Mouse (Mus musculus) forebrain, embryonic 11.5 days (tissue): ENCODE measurements at regions not wholly inside any gene's neighbourhood (a gene's known extent, or its start where the extent isn't known, plus 50 kb on each side); places are given as distances from the start of the nearest gene placed in this dataset.
"Not testable (repeated sequence)": the region's sequence is repeated elsewhere in the genome, so short reads cannot be mapped to it uniquely, and the experiment has no call there.

Experiments used
- ATAC-seq: fragments of 200-750 bp; cut with Nextera tagmentation; replicated peaks from 2 replicates; pipeline ENCODE4 v1.8.0; 2017; ENCODE audit warnings: moderate TSS enrichment; ENCODE audit not compliant: low FRiP score
- DNase-seq: peaks from one replicate; pipeline ENCODE4 v3.0.0-alpha.2; 2017; ENCODE audit warnings: low spot score
- H3K27ac ChIP-seq: fragments of 300-500 bp; sonication (generic); 2 replicates; pipeline ENCODE4 v1.5.1; 2014; ENCODE audit warnings: low read depth, low read length
- H3K27me3 ChIP-seq: fragments of 300-500 bp; sonication (generic); 2 replicates; pipeline ENCODE4 v1.6.1; 2014; ENCODE audit warnings: mild to moderate bottlenecking, low read length, mixed read lengths; ENCODE audit not compliant: control insufficient read depth, insufficient read depth
- H3K36me3 ChIP-seq: fragments of 300-500 bp; sonication (generic); 2 replicates; pipeline ENCODE4 v1.6.1; 2014; ENCODE audit warnings: mild to moderate bottlenecking, low read length, moderate library complexity, mixed read lengths; ENCODE audit not compliant: control insufficient read depth, insufficient read depth
- H3K4me1 ChIP-seq: fragments of 300-500 bp; sonication (generic); replicated peaks from 2 replicates; pipeline ENCODE4 v1.6.1; 2014; ENCODE audit warnings: low read length, mixed read lengths; ENCODE audit not compliant: control insufficient read depth, insufficient read depth
- H3K4me2 ChIP-seq: fragments of 300-500 bp; sonication (generic); 2 replicates; pipeline ENCODE4 v1.6.1; 2014; ENCODE audit warnings: low read depth, mild to moderate bottlenecking, low read length, moderate library complexity, mixed read lengths; ENCODE audit not compliant: severe bottlenecking
- H3K4me3 ChIP-seq: fragments of 300-500 bp; sonication (generic); 2 replicates; pipeline ENCODE4 v1.5.1; 2014; ENCODE audit warnings: low read depth, low read length
- H3K9ac ChIP-seq: fragments of 300-500 bp; sonication (generic); 2 replicates; pipeline ENCODE4 v1.6.1; 2014; ENCODE audit warnings: low read length
- H3K9me3 ChIP-seq: fragments of 300-500 bp; sonication (generic); 2 replicates; pipeline ENCODE4 v1.6.1; 2016; ENCODE audit warnings: low read length, mixed read lengths; ENCODE audit not compliant: control insufficient read depth
- WGBS: fragments of 180-500 bp; shearing (Covaris S2); extraction: QIAGEN DNeasy Blood & Tissue Kit; methylation state at CpG from one replicate; pipeline ENCODE4 v1.1.7; 2014; 5-methylcytosine and 5-hydroxymethylcytosine counted together

DNA sequence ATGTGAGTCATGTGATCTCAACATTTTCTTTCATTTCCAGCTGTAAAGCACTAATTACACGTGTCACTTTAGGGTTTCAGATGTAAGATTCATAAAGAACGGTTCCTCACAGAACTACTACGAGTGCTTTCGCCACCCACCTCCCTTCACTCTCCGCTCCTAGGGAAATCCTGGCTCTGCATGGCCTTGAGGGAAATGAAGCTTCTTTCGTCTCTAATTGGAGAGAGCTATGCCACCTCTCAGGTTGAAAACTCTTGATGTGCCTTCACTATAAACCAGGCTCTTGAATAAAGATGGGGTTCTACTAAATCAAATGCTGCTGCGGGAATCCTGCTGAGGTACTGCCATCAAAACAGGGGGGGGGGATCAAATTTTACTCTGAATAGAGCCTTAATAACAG lies 686.0 kb upstream of the Hs3st1 start:
- H3K27me3 ChIP-seq: no peaks in the 10 kb centered on the region
- no peak overlapping the region for H3K9ac ChIP-seq
- H3K27ac ChIP-seq: no peak overlapping the region
- H3K4me2 ChIP-seq: no peak overlapping the region
- no peak overlapping the region for H3K4me3 ChIP-seq
- DNase-seq (no peak), ATAC-seq (no peak)
- no peaks in the 10 kb centered on the region for H3K9me3 ChIP-seq
- WGBS: 73% methylated on average over 7 of the region's 7 CpGs
- H3K4me1 ChIP-seq: no peaks in the 10 kb centered on the region
- no peaks in the 10 kb centered on the region for H3K36me3 ChIP-seq

DNA sequence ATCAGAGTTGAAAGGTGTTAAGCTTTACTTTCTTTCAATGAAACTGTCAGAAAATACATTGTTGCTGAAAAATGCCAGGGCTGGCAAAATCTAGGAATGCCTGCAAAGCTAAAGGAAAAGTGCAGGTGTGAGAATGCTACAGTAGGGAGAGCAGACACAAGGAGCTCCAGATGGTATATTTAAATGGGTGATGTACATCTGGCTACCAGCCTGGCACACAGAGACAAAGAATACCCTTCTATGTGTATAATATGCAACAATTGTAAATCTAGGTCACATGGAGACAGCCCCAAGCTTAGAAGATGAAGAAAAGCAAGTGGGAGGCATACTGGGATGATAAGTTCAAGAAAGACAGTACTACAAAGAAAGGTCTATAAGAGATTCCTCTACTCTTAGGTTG lies 647.4 kb upstream of the Hs3st1 start:
- Histone ChIP-seq H3K4me3 (no peak overlapping the region), H3K4me1 (no peaks in the 10 kb centered on the region), H3K4me2 (no peak overlapping the region), H3K36me3 (no peaks in the 10 kb centered on the region), H3K9me3 (no peaks in the 10 kb centered on the region), H3K27ac (no peak overlapping the region), H3K9ac (no peak overlapping the region), H3K27me3 (no peaks in the 10 kb centered on the region)
- DNase-seq (no peak), ATAC-seq (no peak)

DNA sequence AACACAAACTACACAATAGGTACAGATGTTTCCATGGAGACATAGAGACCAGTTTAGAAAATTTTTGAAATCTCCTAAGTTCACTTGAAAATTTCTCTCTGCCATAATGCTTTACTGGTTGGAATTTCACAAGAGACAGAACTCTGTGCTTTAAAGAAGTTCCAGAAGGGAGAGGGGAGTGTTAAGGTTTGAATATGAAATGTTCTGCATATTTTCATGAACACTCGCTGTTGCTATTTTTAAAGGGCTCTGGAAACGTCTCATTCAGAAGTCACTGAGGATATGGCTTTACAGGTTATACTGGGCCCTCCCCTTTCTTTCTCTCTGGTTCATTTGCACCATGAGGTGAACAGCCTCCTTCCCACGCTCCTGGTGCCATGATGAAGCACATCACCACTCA lies 639.5 kb upstream of the Hs3st1 start:
- Histone ChIP-seq H3K4me1 (no peaks in the 10 kb centered on the region), H3K36me3 (no peaks in the 10 kb centered on the region), H3K9me3 (no peaks in the 10 kb centered on the region), H3K4me2 (no peak overlapping the region), H3K27me3 (no peaks in the 10 kb centered on the region), H3K4me3 (no peak overlapping the region), H3K27ac (no peak overlapping the region), H3K9ac (no peak overlapping the region)
- 81% methylated on average over 3 of the region's 3 CpGs for WGBS
- DNase-seq (no peak), ATAC-seq (no peak)

DNA sequence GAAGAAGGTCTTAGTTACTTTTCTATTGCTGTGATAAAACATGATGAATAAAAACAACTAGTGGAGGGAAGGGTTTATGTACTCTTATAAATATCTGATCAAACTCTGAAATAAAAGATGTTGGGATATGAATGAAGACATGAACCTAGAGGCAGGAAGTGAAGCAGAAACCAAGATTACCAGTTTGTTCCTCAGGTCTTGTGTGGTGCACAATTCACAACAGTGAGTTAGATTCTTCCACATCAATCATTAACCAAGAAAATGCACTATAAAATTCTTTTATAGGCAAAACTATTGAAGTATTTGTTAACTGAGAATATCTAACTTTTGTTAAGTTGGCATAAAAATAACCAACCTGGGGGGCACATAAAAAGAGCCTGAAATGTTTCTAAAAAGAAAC lies 634.3 kb upstream of the Hs3st1 start:
- Histone ChIP-seq H3K36me3 (no peaks in the 10 kb centered on the region), H3K27me3 (no peaks in the 10 kb centered on the region), H3K9ac (no peak overlapping the region), H3K4me2 (no peak overlapping the region), H3K4me3 (no peak overlapping the region), H3K27ac (no peak overlapping the region), H3K9me3 (no peaks in the 10 kb centered on the region), H3K4me1 (no peaks in the 10 kb centered on the region)
- ATAC-seq (no peak), DNase-seq (no peak)

DNA sequence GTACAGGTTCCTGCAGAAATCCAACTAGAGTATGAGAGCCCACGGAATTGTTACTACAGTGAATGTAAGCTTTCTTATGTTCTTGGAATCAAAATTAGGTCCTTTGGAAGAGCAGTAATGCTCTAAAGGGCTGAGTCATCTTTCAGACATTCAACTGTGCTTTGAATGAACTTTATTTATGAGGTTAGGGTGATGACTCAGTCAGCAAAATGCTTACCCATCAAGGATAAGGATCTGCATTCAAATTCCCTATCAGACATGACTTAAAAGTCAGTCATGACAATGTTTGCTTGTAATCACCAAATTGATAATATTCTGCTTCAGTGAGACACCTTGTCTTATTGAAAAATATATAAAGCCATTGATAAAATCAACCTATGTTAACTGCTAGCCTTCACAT lies 611.7 kb upstream of the Hs3st1 start:
- no peak overlapping the region for H3K27ac ChIP-seq
- no peak overlapping the region for H3K9ac ChIP-seq
- 82% methylated on average over 1 of the region's 1 CpGs for WGBS
- ATAC-seq (no peak), DNase-seq (no peak)
- H3K36me3 ChIP-seq: no peaks in the 10 kb centered on the region
- no peak overlapping the region for H3K4me2 ChIP-seq
- no peaks in the 10 kb centered on the region for H3K4me1 ChIP-seq
- H3K4me3 ChIP-seq: no peak overlapping the region
- no peaks in the 10 kb centered on the region for H3K9me3 ChIP-seq
- H3K27me3 ChIP-seq: no peaks in the 10 kb centered on the region

DNA sequence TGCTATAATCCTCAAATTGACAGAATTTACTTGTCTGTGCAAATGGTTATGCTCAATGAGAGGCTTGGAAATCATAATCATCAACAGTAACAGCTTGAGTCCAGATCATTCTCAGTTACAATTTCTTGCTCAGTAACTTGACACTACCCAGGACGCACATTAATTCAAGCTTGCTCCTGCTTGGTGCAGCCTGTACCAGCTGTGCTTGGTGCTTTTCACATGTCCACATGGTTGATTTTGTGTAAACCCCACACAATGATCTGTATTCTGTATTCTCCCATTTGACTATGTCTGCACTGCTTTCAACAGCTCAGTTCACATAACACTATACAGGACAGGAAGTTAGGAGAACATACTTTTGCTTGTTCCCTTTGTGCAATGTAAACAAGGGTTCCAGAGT lies 576.0 kb upstream of the Hs3st1 start:
- ATAC-seq (no peak; the same call in 1 of the 2 replicates), DNase-seq (no peak)
- H3K4me1 ChIP-seq: no peaks in the 10 kb centered on the region
- H3K9ac ChIP-seq: no peak overlapping the region
- no peaks in the 10 kb centered on the region for H3K27me3 ChIP-seq
- WGBS: 59% methylated on average over 1 of the region's 1 CpGs
- H3K36me3 ChIP-seq: no peaks in the 10 kb centered on the region
- H3K4me3 ChIP-seq: no peak overlapping the region
- H3K9me3 ChIP-seq: no peaks in the 10 kb centered on the region
- H3K27ac ChIP-seq: no peak overlapping the region
- H3K4me2 ChIP-seq: no peak overlapping the region

DNA sequence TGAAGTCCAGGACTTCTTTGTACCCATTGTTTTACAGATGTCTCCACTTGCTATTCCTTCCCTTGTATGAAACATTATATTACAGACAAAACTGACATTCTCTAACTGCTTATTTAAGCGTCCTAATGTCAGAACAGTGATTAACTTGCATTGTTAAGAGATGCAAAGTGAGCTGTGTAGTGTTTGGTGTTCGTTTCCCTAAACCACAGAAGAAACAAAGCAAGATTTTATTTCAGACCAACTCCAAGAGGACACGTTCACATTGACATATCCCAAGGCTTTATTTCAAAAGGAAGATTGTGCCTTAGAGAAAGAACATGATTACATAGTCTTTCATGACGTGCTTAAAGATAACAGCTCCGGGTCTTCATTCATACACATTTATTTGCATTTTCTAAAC lies 553.2 kb upstream of the Hs3st1 start:
- no peak for ATAC-seq
- Histone ChIP-seq H3K9ac (no peak overlapping the region), H3K27me3 (no peaks in the 10 kb centered on the region), H3K27ac (no peak overlapping the region), H3K9me3 (no peaks in the 10 kb centered on the region), H3K36me3 (no peaks in the 10 kb centered on the region), H3K4me2 (no peak overlapping the region), H3K4me1 (no peaks in the 10 kb centered on the region), H3K4me3 (no peak overlapping the region)
- 74% methylated on average over 5 of the region's 5 CpGs for WGBS
- DNase-seq: no peak

DNA sequence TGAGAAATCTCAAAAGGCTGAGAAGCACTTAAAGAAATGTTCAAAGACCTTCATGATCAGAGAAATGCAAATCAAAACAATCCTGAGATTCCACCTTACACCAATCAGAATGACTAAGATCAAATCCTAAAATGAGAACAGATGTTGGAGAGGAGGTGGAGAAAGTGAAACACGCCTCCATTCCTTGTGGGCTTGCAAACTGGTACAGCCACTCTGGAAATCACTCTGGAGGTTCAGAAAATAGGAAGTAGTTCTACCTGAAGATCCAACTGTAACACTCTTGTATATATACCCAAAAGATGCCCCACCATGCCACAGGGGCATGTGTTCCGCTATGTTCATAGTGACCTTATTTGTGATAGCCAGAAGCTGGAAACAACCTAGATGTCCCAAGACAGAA lies 549.5 kb upstream of the Hs3st1 start:
- not testable (repeated sequence) for H3K4me2 ChIP-seq, H3K9me3 ChIP-seq, H3K27ac ChIP-seq, H3K36me3 ChIP-seq, H3K4me3 ChIP-seq, H3K9ac ChIP-seq, H3K4me1 ChIP-seq, ATAC-seq, H3K27me3 ChIP-seq, DNase-seq
- WGBS: 85% methylated on average over 2 of the region's 2 CpGs

DNA sequence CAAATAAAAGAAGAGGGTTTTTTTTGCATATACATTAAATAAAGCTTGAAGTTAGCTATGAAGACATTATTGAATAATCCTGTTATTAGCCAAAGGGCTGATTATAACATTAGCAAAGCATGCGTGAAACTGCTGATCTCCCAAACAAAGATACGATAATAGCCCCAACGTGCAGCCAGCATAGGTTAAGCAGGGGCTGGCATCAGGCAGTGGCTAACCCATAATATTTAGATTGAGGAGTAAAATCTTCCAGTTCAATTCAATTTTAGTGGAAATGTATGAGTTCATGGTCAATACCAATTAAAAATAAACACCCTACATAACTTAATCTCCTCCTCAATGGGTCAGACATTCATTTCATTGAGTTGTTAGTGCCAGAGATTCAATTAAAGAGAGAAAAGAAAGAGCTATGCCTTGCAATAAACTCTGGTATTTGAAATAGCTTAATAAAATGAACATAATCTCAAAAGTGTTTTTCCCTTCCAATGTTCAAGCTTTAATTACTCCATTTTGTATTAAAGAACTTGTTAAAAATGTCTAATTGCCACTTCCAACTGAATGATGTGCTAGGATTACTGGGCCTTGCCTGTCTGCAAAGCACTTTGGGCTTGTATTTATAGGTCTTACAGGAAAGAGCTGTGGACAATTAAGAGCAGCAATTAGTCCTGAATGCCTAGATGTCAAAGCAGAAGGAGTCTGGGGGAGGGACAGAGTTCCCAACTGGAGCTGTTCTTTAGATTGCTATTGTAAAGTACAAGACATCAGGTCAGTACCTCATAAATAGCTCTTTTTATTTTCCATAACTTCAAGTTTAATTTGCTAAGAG lies 539.8 kb upstream of the Hs3st1 start:
- Histone ChIP-seq H3K27me3 (no peaks in the 10 kb centered on the region), H3K27ac (no peak overlapping the region), H3K36me3 (no peaks in the 10 kb centered on the region), H3K9ac (no peak overlapping the region), H3K4me2 (no peak overlapping the region), H3K4me1 (0 out of 2 replicates have a peak, but pooled peaks cover 2% of the 10 kb centered on the region), H3K9me3 (no peaks in the 10 kb centered on the region), H3K4me3 (no peak overlapping the region)
- ATAC-seq (peak; percentile 93), DNase-seq (no peak)
- WGBS: 40% methylated on average over 3 of the region's 3 CpGs
